Mouse (Mus musculus) granulocyte monocyte progenitor cell, adult 5-6 weeks (primary cell): ENCODE measurements around the gene Copb2. TPM values are rescaled to one million over a fixed set of nuclear protein-coding genes. Genes with fewer than 3 reads are reported as not detected.

ENCODE experiments used
- ATAC-seq: replicated peaks from 2 replicates; pipeline ENCODE4 v1.8.0; 2016; ENCODE audit warnings: mild to moderate bottlenecking, moderate TSS enrichment, inconsistent platforms; ENCODE audit not compliant: poor library complexity, severe bottlenecking
- total RNA-seq, 2 experiments: library from RNA; stranded (forward) in 1 of 2; stranded (reverse) in 1 of 2; fragments of 200-712, 200-1000 nt in 1 of 2; fragments of >200 nt in 1 of 2; fragmentation: Nextera tagmentation in 1 of 2; gene quantifications; 2 replicates each; pipeline ENCODE4 v1.2.3; 2014 to 2017

The Copb2 gene
- total RNA-seq, 2 experiments from 2014 or later: 135 to 183 TPM

GRCm38 (mm10) chr9:98633287-98634162, 70.0 kb downstream of the Copb2 start:
- no peak for ATAC-seq

Other genes with a start within 250 kb of the Copb2 start
- 0.73 TPM in 1 of 2 replicates, not detected in the other for gene Rbp1, start 140.8 kb upstream of the Copb2 start, total RNA-seq (2014; fragmentation: Nextera tagmentation)
- 0.46 TPM in 1 of 2 replicates, not detected in the other for gene Rbp1, start 140.8 kb upstream of the Copb2 start, total RNA-seq (2017)
- gene Rbp2, start 77.6 kb upstream of the Copb2 start, total RNA-seq (2014; fragmentation: Nextera tagmentation): not detected in 2 replicates
- gene Rbp2, start 77.6 kb upstream of the Copb2 start, total RNA-seq (2017): not detected in 2 replicates
- gene Mrps22, start 37.9 kb downstream of the Copb2 start, total RNA-seq (2014; fragmentation: Nextera tagmentation): 33.5 and 41.3 TPM in 2 replicates
- gene Mrps22, start 37.9 kb downstream of the Copb2 start, total RNA-seq (2017): 75.7 and 77.1 TPM in 2 replicates